Mouse (Mus musculus) heart, embryonic 14.5 days (tissue): ENCODE measurements around the gene Slc43a2. TPM values are rescaled to one million over a fixed set of nuclear protein-coding genes. Genes with fewer than 3 reads are reported as not detected.

ENCODE experiments used
- ATAC-seq: fragments of 200-750 bp; cut with Nextera tagmentation; 2 replicates; pipeline ENCODE4 v1.8.0; 2017; ENCODE audit warnings: low read depth, moderate TSS enrichment; ENCODE audit not compliant: insufficient number of reproducible peaks, insufficient read depth, low FRiP score
- H3K27ac ChIP-seq, 2 experiments: fragments of 200-500 bp in 1 of 2; fragments of 300-500 bp in 1 of 2; sonication (generic) in 1 of 2; replicated peaks in 1 of 2; 2 replicates each; pipeline ENCODE4 v1.5.1; 2012 to 2014; ENCODE audit warnings: low read depth in 2 of 2, low read length in 2 of 2, control low read depth in 1 of 2, mild to moderate bottlenecking in 1 of 2, mixed read lengths in 1 of 2; ENCODE audit not compliant: control insufficient read depth in 1 of 2, insufficient read depth in 1 of 2
- H3K27me3 ChIP-seq: fragments of 300-500 bp; sonication (generic); 2 replicates; pipeline ENCODE4 v1.6.1; 2014; ENCODE audit warnings: mild to moderate bottlenecking, low read length, control low read depth; ENCODE audit not compliant: control insufficient read depth, insufficient read depth
- H3K36me3 ChIP-seq: fragments of 300-500 bp; sonication (generic); 2 replicates; pipeline ENCODE4 v1.6.1; 2014; ENCODE audit warnings: mild to moderate bottlenecking, control low read depth, low read length, mixed read lengths; ENCODE audit not compliant: control insufficient read depth, insufficient read depth
- H3K4me1 ChIP-seq, 2 experiments: fragments of 200-500 bp in 1 of 2; fragments of 300-500 bp in 1 of 2; sonication (generic) in 1 of 2; 2 replicates each; pipeline ENCODE4 v1.6.1; 2012 to 2014; ENCODE audit warnings: low read length in 2 of 2, control low read depth in 1 of 2, mixed read lengths in 1 of 2; ENCODE audit not compliant: control insufficient read depth in 2 of 2, insufficient read depth in 2 of 2
- H3K4me2 ChIP-seq: fragments of 300-500 bp; sonication (generic); 2 replicates; pipeline ENCODE4 v1.6.1; 2014; ENCODE audit warnings: mild to moderate bottlenecking, low read length
- H3K4me3 ChIP-seq, 2 experiments: fragments of 200-500 bp in 1 of 2; fragments of 300-500 bp in 1 of 2; sonication (generic) in 1 of 2; 2 replicates each; pipeline ENCODE4 v1.5.1; 2012 to 2014; ENCODE audit warnings: low read length in 2 of 2, mild to moderate bottlenecking in 2 of 2, control low read depth in 1 of 2, low read depth in 1 of 2, moderate library complexity in 1 of 2; ENCODE audit not compliant: control insufficient read depth in 1 of 2, insufficient read depth in 1 of 2
- H3K9ac ChIP-seq: fragments of 300-500 bp; sonication (generic); 2 replicates; pipeline ENCODE4 v1.6.1; 2014; ENCODE audit warnings: mild to moderate bottlenecking, low read length
- H3K9me3 ChIP-seq: fragments of 300-500 bp; sonication (generic); 2 replicates; pipeline ENCODE4 v1.6.1; 2016; ENCODE audit warnings: low read length, control low read depth; ENCODE audit not compliant: control insufficient read depth
- WGBS: fragments of 180-500 bp; shearing (Covaris S2); extraction: QIAGEN DNeasy Blood & Tissue Kit; methylation state at CpG from one replicate; pipeline ENCODE4 v1.1.7; 2014; 5-methylcytosine and 5-hydroxymethylcytosine counted together
- polyA plus RNA-seq: library from polyadenylated mRNA; unstranded; fragments of >200 nt; fragmentation: Nextera tagmentation; extraction: Ambion mirVana; gene quantifications from 2 replicates; pipeline ENCODE4 v1.2.1, GENCODE M21; 2014

Gene Slc43a2
- polyA plus RNA-seq, 1 experiment from 2014 or later = 1.9 TPM

DNA sequence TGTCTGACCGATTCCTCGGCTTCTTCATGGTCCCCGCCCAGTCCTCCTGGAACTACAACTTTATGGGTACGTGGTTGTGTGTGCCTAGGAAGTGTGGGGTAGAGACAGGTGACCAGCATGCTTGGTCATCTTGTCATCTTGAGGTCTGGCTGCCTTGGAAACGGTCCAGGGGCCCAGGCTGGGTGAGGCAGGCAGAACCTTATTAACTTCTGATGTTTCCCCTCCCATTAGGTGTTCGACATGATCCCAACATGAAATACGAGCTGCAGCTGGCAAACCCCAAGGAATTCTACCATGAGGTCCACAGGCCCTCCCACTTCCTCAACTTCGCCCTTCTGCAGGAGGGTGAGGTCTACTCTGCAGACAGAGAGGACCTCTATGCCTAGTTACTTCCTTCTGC, 22.6 kb upstream of the Slc43a2 start:
- H3K36me3 ChIP-seq = peaks cover 55% of the 10 kb centered on the region
- no peak overlapping the region for H3K9ac ChIP-seq
- ATAC-seq = no peak
- no peaks in the 10 kb centered on the region for H3K9me3 ChIP-seq
- no peaks in the 10 kb centered on the region for H3K27me3 ChIP-seq
- WGBS = 68% methylated on average over 8 of the region's 8 CpGs
- H3K4me2 ChIP-seq = no peak overlapping the region
- H3K27ac ChIP-seq = 0 out of 4 replicates have a peak overlapping the region, but pooled peaks of 1 of the 2 experiments have one; percentile 96
- no peak overlapping the region for H3K4me3 ChIP-seq
- peaks cover 13 to 14% of the 10 kb centered on the region in 2 experiments for H3K4me1 ChIP-seq

DNA sequence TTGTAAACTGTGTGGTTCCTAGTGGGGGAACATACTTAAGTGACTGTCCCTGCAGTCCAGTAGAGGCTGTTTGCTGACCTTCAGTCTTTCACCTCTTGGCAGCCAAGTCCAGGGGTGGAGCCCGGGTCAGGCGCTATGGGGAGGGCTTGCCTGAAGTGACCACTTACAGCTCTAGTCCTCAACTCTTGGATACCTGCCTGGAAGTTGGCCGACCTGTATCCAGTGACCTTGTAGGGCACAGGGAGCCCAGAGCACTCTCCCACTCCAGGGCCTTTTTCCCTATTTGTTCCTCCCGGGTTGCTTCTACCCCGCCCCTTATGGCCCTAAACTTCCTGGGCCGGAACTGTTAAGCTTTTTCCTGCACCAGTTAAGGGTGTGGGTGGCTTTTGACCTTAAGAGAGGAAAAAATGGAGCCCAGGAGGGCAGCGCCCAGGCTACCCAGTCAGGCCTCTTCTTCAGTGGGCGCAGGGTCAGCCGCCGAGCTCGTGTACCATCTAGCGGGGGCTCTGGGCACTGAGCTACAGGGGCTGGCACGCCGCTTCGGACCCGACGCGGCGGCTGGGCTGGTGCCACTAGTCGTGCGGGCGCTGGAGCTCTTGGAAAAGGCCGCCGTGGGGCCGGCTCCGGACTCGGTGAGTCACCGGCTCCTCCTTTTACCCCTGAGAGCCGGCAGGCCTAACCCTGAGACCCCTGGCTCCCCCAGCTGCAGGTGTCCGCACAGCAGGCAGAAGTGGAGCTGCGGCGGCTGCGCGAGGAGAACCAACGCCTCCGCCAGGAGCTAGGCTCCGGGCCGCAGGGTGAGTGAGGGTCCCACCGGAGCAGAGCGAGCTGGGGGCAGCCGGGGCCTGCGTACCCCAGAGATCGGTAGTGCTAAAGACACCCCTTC, 21.5 kb upstream of the Slc43a2 start, which contains the start of gene Rilp:
TSS of gene Rilp (plus strand) at position 354 of the 886 bp plus-strand sequence.
- peaks cover 45% of the 10 kb centered on the region for H3K36me3 ChIP-seq

DNA sequence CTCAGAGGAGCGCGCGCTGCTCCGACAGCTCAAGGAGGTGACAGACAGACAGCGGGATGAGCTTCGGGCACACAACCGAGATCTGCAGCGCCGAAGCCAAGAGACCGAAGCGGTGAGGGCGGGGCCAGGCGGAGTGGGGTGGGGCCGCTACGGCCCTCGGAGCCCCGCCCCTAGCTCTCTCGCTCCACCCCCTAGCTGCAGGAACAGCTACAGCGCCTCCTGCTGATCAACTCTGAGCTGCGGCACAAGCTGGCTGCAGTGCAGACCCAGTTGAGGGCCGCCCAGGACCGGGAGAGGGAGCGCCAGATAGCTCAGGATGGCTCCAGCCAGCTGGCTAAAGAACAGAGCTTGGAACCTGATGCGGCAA, 20.9 kb upstream of the Slc43a2 start:
- peak; percentile 68 for ATAC-seq
- no peaks in the 10 kb centered on the region for H3K27me3 ChIP-seq
- no peaks in the 10 kb centered on the region for H3K9me3 ChIP-seq
- peak overlapping the region; percentile 76 to 96 for H3K27ac ChIP-seq
- peaks cover 13 to 14% of the 10 kb centered on the region in 2 experiments for H3K4me1 ChIP-seq
- H3K4me2 ChIP-seq = peak overlapping the region; percentile 98
- peaks cover 38% of the 10 kb centered on the region for H3K36me3 ChIP-seq
- 2% methylated on average over 24 of the region's 24 CpGs for WGBS
- peak overlapping the region; percentile 86 for H3K9ac ChIP-seq
- peak overlapping the region; percentile 60 for H3K4me3 ChIP-seq

More for the DNA sequence above, 21.5 kb upstream of the Slc43a2 start, which contains the start of gene Rilp:
- no peaks in the 10 kb centered on the region for H3K9me3 ChIP-seq
- H3K9ac ChIP-seq = peak within 1 kb of the TSS; percentile 86
- peak within 1 kb of the TSS; percentile 76 to 96 for H3K27ac ChIP-seq
- no peaks in the 10 kb centered on the region for H3K27me3 ChIP-seq
- WGBS = 1% methylated on average over 42 of the region's 43 CpGs
- peak; percentile 53 for ATAC-seq
- H3K4me2 ChIP-seq = peak within 1 kb of the TSS; percentile 98
- peaks cover 13 to 14% of the 10 kb centered on the region in 2 experiments for H3K4me1 ChIP-seq
- peak within 1 kb of the TSS; percentile 60 for H3K4me3 ChIP-seq

DNA sequence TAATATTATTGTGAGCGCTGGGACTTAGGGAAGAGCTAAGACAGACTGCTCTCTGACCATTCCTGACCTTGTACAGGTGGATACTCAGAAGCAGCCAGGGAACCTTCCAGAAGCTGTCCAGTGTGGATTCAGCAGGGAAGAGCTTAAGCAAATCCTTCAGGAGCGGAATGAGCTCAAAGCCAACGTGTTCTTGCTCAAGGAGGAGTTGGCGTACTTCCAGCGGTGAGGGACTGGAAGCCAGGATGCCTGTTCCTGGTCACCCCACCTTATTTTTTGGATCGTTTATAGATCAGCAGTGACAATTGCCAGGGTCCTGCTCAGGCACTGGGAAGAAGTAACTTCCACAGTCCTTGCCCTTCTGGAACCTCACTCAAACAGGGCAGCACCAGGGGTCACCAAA, 20.3 kb upstream of the Slc43a2 start:
- Histone ChIP-seq H3K9me3 (no peaks in the 10 kb centered on the region), H3K9ac (no peak overlapping the region), H3K36me3 (peaks cover 32% of the 10 kb centered on the region), H3K4me1 (peaks cover 13 to 14% of the 10 kb centered on the region in 2 experiments), H3K27ac (no peak overlapping the region), H3K4me3 (0 out of 4 replicates have a peak overlapping the region, but pooled peaks of 1 of the 2 experiments have one; percentile 60), H3K27me3 (no peaks in the 10 kb centered on the region), H3K4me2 (no peak overlapping the region)
- no peak for ATAC-seq
- 79% methylated on average over 6 of the region's 6 CpGs for WGBS

DNA sequence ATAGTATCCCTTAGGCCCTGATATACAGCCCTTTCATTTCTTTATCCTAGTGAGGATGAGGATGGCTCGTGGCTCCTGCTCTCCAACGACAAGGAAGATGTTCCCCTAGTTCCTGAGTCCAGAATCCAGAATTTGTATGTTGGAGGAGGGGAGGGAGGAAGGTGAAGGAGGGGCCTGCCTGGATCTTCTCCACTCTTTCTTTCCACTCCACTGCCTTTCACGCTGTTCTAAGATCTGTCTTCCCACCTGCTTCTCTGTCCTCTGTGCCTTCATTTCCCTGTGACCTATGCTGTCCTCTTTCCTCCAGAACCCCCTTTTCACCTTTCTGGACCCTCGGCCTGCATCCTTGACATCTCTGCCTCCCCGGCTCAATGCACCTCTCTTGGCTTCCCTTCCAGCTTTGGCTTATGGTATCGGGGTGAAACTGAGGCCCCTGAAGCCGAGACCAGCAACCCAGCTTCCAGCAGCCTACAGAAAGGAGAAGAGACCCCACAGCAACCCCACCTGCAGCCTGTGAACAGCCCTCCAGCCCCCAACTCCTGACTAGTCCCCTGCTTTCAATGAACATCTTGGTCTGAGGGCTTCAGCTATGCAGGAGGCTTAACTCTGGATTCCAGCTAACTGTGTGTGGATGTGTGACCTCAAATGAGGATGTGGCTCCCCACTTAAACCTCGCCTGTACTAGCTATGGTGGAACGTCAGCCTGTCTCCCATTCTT, 19.0 kb upstream of the Slc43a2 start:
- H3K27ac ChIP-seq = peak overlapping the region in 1 of 2 experiments; percentile 33; a peak in 1 of 4 replicates
- 72% methylated on average over 9 of the region's 9 CpGs for WGBS

DNA sequence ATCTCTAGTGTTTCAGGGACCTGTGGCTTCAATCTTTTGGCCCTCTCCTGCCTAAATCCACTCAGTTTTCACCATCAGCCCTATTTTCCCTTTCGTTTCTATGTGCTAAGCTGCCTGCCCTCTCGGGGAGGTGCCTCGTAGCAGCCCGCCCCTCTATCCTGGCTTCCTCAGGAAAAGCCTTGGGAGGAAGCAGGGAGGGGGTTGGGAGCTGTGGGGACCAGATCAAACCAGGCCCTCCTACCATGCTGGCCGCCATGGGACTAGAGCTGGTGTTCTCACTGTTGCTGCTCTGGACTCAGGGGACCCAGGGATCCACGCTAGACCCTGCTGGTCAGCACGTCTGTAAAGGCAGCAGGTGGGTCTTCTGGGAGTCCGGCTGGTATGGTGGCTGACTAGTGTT, 18.2 kb upstream of the Slc43a2 start, which contains the start of gene Scarf1:
TSS of gene Scarf1 (plus strand) at position 205 of the 400 bp plus-strand sequence.
- 0 out of 2 replicates have a peak, but pooled peaks have one; percentile 44 for ATAC-seq
- H3K27ac ChIP-seq = peak within 1 kb of the TSS; percentile 20 to 51; a peak in 3 of 4 replicates
- WGBS = 58% methylated on average over 8 of the region's 8 CpGs
- H3K4me1 ChIP-seq = peaks cover 13 to 14% of the 10 kb centered on the region in 2 experiments
- H3K9me3 ChIP-seq = no peaks in the 10 kb centered on the region
- H3K4me3 ChIP-seq = peak within 1 kb of the TSS; percentile 35 to 47
- H3K27me3 ChIP-seq = no peaks in the 10 kb centered on the region
- H3K4me2 ChIP-seq = peak within 1 kb of the TSS; percentile 51
- peaks cover 16% of the 10 kb centered on the region for H3K36me3 ChIP-seq
- H3K9ac ChIP-seq = peak within 1 kb of the TSS; percentile 66

More for the DNA sequence above, 19.0 kb upstream of the Slc43a2 start:
- Histone ChIP-seq H3K9me3 (no peaks in the 10 kb centered on the region), H3K4me2 (no peak overlapping the region), H3K36me3 (peaks cover 24% of the 10 kb centered on the region), H3K4me3 (no peak overlapping the region), H3K4me1 (peaks cover 13 to 14% of the 10 kb centered on the region in 2 experiments), H3K9ac (no peak overlapping the region), H3K27me3 (no peaks in the 10 kb centered on the region)
- no peak for ATAC-seq

DNA sequence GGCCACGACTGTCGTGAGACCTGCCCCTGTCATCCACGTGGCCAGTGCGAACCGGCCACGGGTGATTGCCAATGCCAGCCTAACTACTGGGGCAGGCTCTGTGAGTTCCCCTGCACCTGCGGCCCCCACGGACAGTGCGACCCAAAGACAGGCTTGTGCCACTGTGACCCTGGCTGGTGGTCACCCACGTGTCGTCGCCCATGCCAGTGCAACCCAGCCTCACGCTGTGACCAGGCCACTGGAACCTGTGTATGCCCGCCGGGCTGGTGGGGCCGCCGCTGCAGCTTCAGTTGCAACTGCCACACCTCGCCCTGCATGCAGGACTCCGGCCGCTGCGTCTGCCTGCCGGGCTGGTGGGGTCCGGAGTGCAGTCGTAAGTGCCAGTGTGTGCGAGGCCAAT, 16.3 kb upstream of the Slc43a2 start:
- ATAC-seq = no peak
- no peaks in the 10 kb centered on the region for H3K27me3 ChIP-seq
- no peaks in the 10 kb centered on the region for H3K9me3 ChIP-seq
- H3K27ac ChIP-seq = no peak overlapping the region
- WGBS = 90% methylated on average over 25 of the region's 25 CpGs
- no peak overlapping the region for H3K4me3 ChIP-seq
- H3K9ac ChIP-seq = no peak overlapping the region
- H3K36me3 ChIP-seq = peaks cover 4% of the 10 kb centered on the region; the same call in 1 of the 2 replicates
- 0 out of 4 replicates have a peak, but pooled peaks cover 0 to 5% of the 10 kb centered on the region in 2 experiments for H3K4me1 ChIP-seq
- no peak overlapping the region for H3K4me2 ChIP-seq
